Mouse (Mus musculus): ENCODE data around the gene Sigirr.

- TF ChIP-seq POLR2A (IDR thresholded peaks at IDR 0.05; ENCODE audit: low read depth, low read length) (no peak), CTCF (conservative IDR thresholded peaks at IDR 0.05; ENCODE audit: insufficient read depth, insufficient read length, low read depth, low read length) (no peak)
Measured at GRCm38 (mm10) chr7:141041661-141042060, 58.7 kb downstream of the Sigirr start.

Data from kidney, adult 2 months (tissue).